ENCODE assay signal across 7 mouse cellular contexts in genomic region chr6:54974501-54974900, GRCm38 (mm10). TPM values are rescaled to one million over a fixed set of nuclear protein-coding genes. Genes with fewer than 3 reads are reported as not detected.
A peak's percentile ranks its signal among the peaks of the same experiment; 100 is the strongest.
DNase-seq lines count a peak whose midpoint lies in the region; ATAC-seq lines count a peak whose summit lies in the region.

No protein-coding gene starts in this region.

- no peaks in the 10 kb centered on the region for H3K4me1 ChIP-seq in hindbrain, embryonic 14.5 days (replicated peaks; ENCODE audit: control insufficient read depth, insufficient read depth, low read length)
- H3K4me1 ChIP-seq in hindbrain, embryonic 12.5 days, result 0 out of 2 replicates have a peak, but pooled peaks cover 2% of the 10 kb centered on the region

- H3K9ac ChIP-seq in hindbrain, embryonic 14.5 days, result no peak overlapping the region
- H3K9ac ChIP-seq in hindbrain, embryonic 12.5 days, result no peak overlapping the region

- H3K9me3 ChIP-seq in hindbrain, embryonic 14.5 days (ENCODE audit: control insufficient read depth, low read length), result no peaks in the 10 kb centered on the region
- no peaks in the 10 kb centered on the region for H3K9me3 ChIP-seq in hindbrain, embryonic 12.5 days (replicated peaks)

- H3K27ac ChIP-seq in hindbrain, embryonic 14.5 days, result no peak overlapping the region
- H3K27ac ChIP-seq in hindbrain, embryonic 12.5 days, result no peak overlapping the region

- H3K4me3 ChIP-seq in hindbrain, embryonic 14.5 days (replicated peaks; ENCODE audit: low read length), result no peak overlapping the region
- no peak overlapping the region for H3K4me3 ChIP-seq in hindbrain, embryonic 12.5 days

- H3K36me3 ChIP-seq in hindbrain, embryonic 14.5 days (replicated peaks; ENCODE audit: control insufficient read depth, insufficient read depth), result no peaks in the 10 kb centered on the region
- no peaks in the 10 kb centered on the region for H3K36me3 ChIP-seq in hindbrain, embryonic 12.5 days

- peak; percentile 34; the same call in 1 of the 2 replicates for ATAC-seq in hindbrain, embryonic 14.5 days (ENCODE audit: low FRiP score)
- ATAC-seq in hindbrain, embryonic 12.5 days (ENCODE audit: low FRiP score), result no peak
- peak; percentile 34 for ATAC-seq in CD4-positive, CD25-positive, alpha-beta regulatory T cell, adult 4 months
- peak; percentile 61 for ATAC-seq in megakaryocyte progenitor cell, adult 5-6 weeks (replicated peaks; ENCODE audit: poor library complexity)
- ATAC-seq in erythroblast, adult 5-6 weeks (replicated peaks; ENCODE audit: low FRiP score, poor library complexity, severe bottlenecking), result no peak

- no peak overlapping the region for H3K4me2 ChIP-seq in hindbrain, embryonic 14.5 days (replicated peaks)
- H3K4me2 ChIP-seq in hindbrain, embryonic 12.5 days (replicated peaks), result no peak overlapping the region

- H3K27me3 ChIP-seq in hindbrain, embryonic 14.5 days (ENCODE audit: control insufficient read depth, insufficient read depth, low read length), result peaks cover 16% of the 10 kb centered on the region; the same call in 1 of the 2 replicates
- peaks cover 12% of the 10 kb centered on the region for H3K27me3 ChIP-seq in hindbrain, embryonic 12.5 days

- WGBS in hindbrain, embryonic 14.5 days, result 64% methylated on average over 5 of the region's 5 CpGs
- WGBS in hindbrain, embryonic 12.5 days, result 60% methylated on average over 5 of the region's 5 CpGs

- no peak for DNase-seq in hindbrain, embryonic 14.5 days (ENCODE audit: low spot score)
- peak; percentile 23 for DNase-seq in ZHBTc4 (ENCODE audit: low read depth, low spot score)
- DNase-seq in right cerebral cortex, adult 2 months (ENCODE audit: low spot score in 2 of 2), result no peak

RNA-seq across cellular contexts. Expression of gene Nod1, which starts 2.1 kb away (rescaled TPM):
- 2.7 and 3.3 TPM in 2 replicates for polyA plus RNA-seq in hindbrain, embryonic 14.5 days (2014; fragmentation: Nextera tagmentation; extraction: Ambion mirVana)
- polyA plus RNA-seq in hindbrain, embryonic 12.5 days (2016; fragmentation: Nextera tagmentation; extraction: Ambion mirVana), result 4.8 and 5.1 TPM in 2 replicates
- polyA plus RNA-seq in CD4-positive, CD25-positive, alpha-beta regulatory T cell, adult 4 months (2017; shearing (Covaris generic)), result 10 to 100 TPM; 17.0 to 18.6 TPM
- total RNA-seq in megakaryocyte progenitor cell, adult 5-6 weeks (2015), result 6.2 TPM in 2 replicates
- total RNA-seq in megakaryocyte progenitor cell, adult 5-6 weeks (2017), result 4.6 and 5.2 TPM in 2 replicates
- 1.5 and 16.9 TPM in 2 replicates for total RNA-seq in erythroblast, adult 5-6 weeks (2015; ENCODE audit: low replicate concordance)
- 1.6 and 2.6 TPM in 2 replicates for total RNA-seq in erythroblast, adult 5-6 weeks (2017; ENCODE audit: low replicate concordance)

RNA-seq across cellular contexts. Expression of gene Ggct, which starts 18.2 kb away (rescaled TPM):
- polyA plus RNA-seq in hindbrain, embryonic 14.5 days (2014; fragmentation: Nextera tagmentation; extraction: Ambion mirVana), result 14.8 and 15.2 TPM in 2 replicates
- polyA plus RNA-seq in hindbrain, embryonic 12.5 days (2016; fragmentation: Nextera tagmentation; extraction: Ambion mirVana), result 12.2 and 17.9 TPM in 2 replicates
- polyA plus RNA-seq in CD4-positive, CD25-positive, alpha-beta regulatory T cell, adult 4 months (2017; shearing (Covaris generic)), result 10 to 100 TPM; 19.8 to 34.0 TPM
- 12.5 and 13.5 TPM in 2 replicates for total RNA-seq in megakaryocyte progenitor cell, adult 5-6 weeks (2015)
- total RNA-seq in megakaryocyte progenitor cell, adult 5-6 weeks (2017), result 25.1 and 31.1 TPM in 2 replicates
- 0.63 and 0.96 TPM in 2 replicates for total RNA-seq in erythroblast, adult 5-6 weeks (2015; ENCODE audit: low replicate concordance)
- total RNA-seq in erythroblast, adult 5-6 weeks (2017; ENCODE audit: low replicate concordance), result 0.98 and 4.8 TPM in 2 replicates

Comparison
In these comparisons a context has a peak if more than half of its experiments do, and no peak if none do; other contexts are left out.
1. ATAC-seq: peak in hindbrain, embryonic 14.5 days (single experiment), CD4-positive, CD25-positive, alpha-beta regulatory T cell, adult 4 months (single experiment) and megakaryocyte progenitor cell, adult 5-6 weeks (single experiment); none in hindbrain, embryonic 12.5 days (single experiment) and erythroblast, adult 5-6 weeks (single experiment).